Mouse (Mus musculus): ENCODE results near the gene Zfp36l1.
"Not testable (repeated sequence)": the region's sequence is repeated elsewhere in the genome, so short reads cannot be mapped to it uniquely, and the experiment has no call there.

Gene Zfp36l1

GRCm38 (mm10) chr12:80108896-80109668 is 3.7 kb downstream of the Zfp36l1 start:
- DNase-seq: not testable (repeated sequence)

- DNase-seq: no peak
Observed at GRCm38 (mm10) chr12:80106896-80107667, 5.7 kb downstream of the Zfp36l1 start.

- DNase-seq: no peak
Observed at GRCm38 (mm10) chr12:80106138-80106895, 6.5 kb downstream of the Zfp36l1 start.

- no peak for DNase-seq
Observed at GRCm38 (mm10) chr12:80103521-80103973, 9.3 kb downstream of the Zfp36l1 start.

GRCm38 (mm10) chr12:80103089-80103488 is 9.7 kb downstream of the Zfp36l1 start:
- DNase-seq: no peak

- no peak for DNase-seq
Observed at GRCm38 (mm10) chr12:80098825-80099224, 14.0 kb downstream of the Zfp36l1 start.

GRCm38 (mm10) chr12:80096734-80097133 is 16.1 kb downstream of the Zfp36l1 start:
- no peak for DNase-seq

GRCm38 (mm10) chr12:80092787-80093186 is 20.0 kb downstream of the Zfp36l1 start:
- DNase-seq: no peak

GRCm38 (mm10) chr12:80091080-80091479 is 21.7 kb downstream of the Zfp36l1 start:
- no peak for DNase-seq

- DNase-seq: no peak
Observed at GRCm38 (mm10) chr12:80090529-80090928, 22.3 kb downstream of the Zfp36l1 start.

GRCm38 (mm10) chr12:80088143-80088542 is 24.7 kb downstream of the Zfp36l1 start:
- DNase-seq: no peak

GRCm38 (mm10) chr12:80084446-80085112 is 28.2 kb downstream of the Zfp36l1 start:
- no peak for DNase-seq

- no peak for DNase-seq
Observed at GRCm38 (mm10) chr12:80083937-80084336, 28.9 kb downstream of the Zfp36l1 start.

- DNase-seq: no peak
Observed at GRCm38 (mm10) chr12:80083133-80083821, 29.5 kb downstream of the Zfp36l1 start.

GRCm38 (mm10) chr12:80082730-80083129 is 30.1 kb downstream of the Zfp36l1 start:
- DNase-seq: no peak

- no peak for DNase-seq
Observed at GRCm38 (mm10) chr12:80081440-80081839, 31.4 kb downstream of the Zfp36l1 start.

- no peak for DNase-seq
Observed at GRCm38 (mm10) chr12:80079937-80080336, 32.9 kb downstream of the Zfp36l1 start.

- DNase-seq: no peak
Observed at GRCm38 (mm10) chr12:80074331-80074730, 38.5 kb downstream of the Zfp36l1 start.

GRCm38 (mm10) chr12:80070534-80071287 is 42.1 kb downstream of the Zfp36l1 start:
- DNase-seq: no peak

- no peak for DNase-seq
Observed at GRCm38 (mm10) chr12:80069040-80069439, 43.8 kb downstream of the Zfp36l1 start.

- DNase-seq: no peak
Observed at GRCm38 (mm10) chr12:80068016-80068415, 44.8 kb downstream of the Zfp36l1 start.
